Mouse (Mus musculus) kidney, postnatal 0 days (tissue): ENCODE results near the gene Smpdl3a. TPM values are rescaled to one million over a fixed set of nuclear protein-coding genes. Genes with fewer than 3 reads are reported as not detected.

ENCODE experiments used
- ATAC-seq: fragments of 200-750 bp; cut with Nextera tagmentation; replicated peaks from 2 replicates; pipeline ENCODE4 v1.8.0; 2017; ENCODE audit warnings: low read depth, moderate number of reproducible peaks, moderate TSS enrichment, moderate library complexity; ENCODE audit not compliant: low FRiP score
- DNase-seq: peaks from one replicate; pipeline ENCODE4 v3.0.0-alpha.2; 2016; ENCODE audit warnings: low spot score
- H3K27ac ChIP-seq: fragments of 300-500 bp; sonication (generic); 2 replicates; pipeline ENCODE4 v1.5.1; 2014; ENCODE audit warnings: mild to moderate bottlenecking
- H3K27me3 ChIP-seq: fragments of 300-500 bp; sonication (generic); 2 replicates; pipeline ENCODE4 v1.6.1; 2014; ENCODE audit warnings: low read length, mixed read lengths; ENCODE audit not compliant: insufficient read depth
- H3K36me3 ChIP-seq: fragments of 300-500 bp; sonication (generic); 2 replicates; pipeline ENCODE4 v1.6.1; 2014; ENCODE audit warnings: low read length, mixed read lengths; ENCODE audit not compliant: insufficient read depth
- H3K4me1 ChIP-seq: fragments of 300-500 bp; sonication (generic); replicated peaks from 2 replicates; pipeline ENCODE4 v1.6.1; 2014; ENCODE audit warnings: antibody characterized with exemption, low read length, mixed read lengths; ENCODE audit not compliant: insufficient read depth
- H3K4me2 ChIP-seq: fragments of 300-500 bp; sonication (generic); 2 replicates; pipeline ENCODE4 v1.6.1; 2014; ENCODE audit warnings: mild to moderate bottlenecking, low read length, moderate library complexity, mixed read lengths
- H3K4me3 ChIP-seq: fragments of 300-500 bp; sonication (generic); replicated peaks from 2 replicates; pipeline ENCODE4 v1.5.1; 2014; ENCODE audit warnings: low read depth, low read length
- H3K9ac ChIP-seq: fragments of 300-500 bp; sonication (generic); 2 replicates; pipeline ENCODE4 v1.6.1; 2014; ENCODE audit warnings: low read depth, low read length
- H3K9me3 ChIP-seq: fragments of 300-500 bp; sonication (generic); replicated peaks from 2 replicates; pipeline ENCODE4 v1.6.1; 2016; ENCODE audit warnings: low read length, inconsistent platforms, mixed read lengths
- CTCF ChIP-seq: IDR thresholded peaks from 2 replicates; pipeline ENCODE4 v1.5.1; 2016; ENCODE audit warnings: antibody characterized with exemption, low read depth, mild to moderate bottlenecking, moderate library complexity
- whole genome bisulfite sequencing: fragments of 180-500 bp; shearing (Covaris S2); extraction: QIAGEN DNeasy Blood & Tissue Kit; methylation state at CpG from one replicate; pipeline ENCODE4 v1.1.7; 2014; 5-methylcytosine and 5-hydroxymethylcytosine counted together
- polyA plus RNA-seq: library from polyadenylated mRNA; unstranded; fragments of >200 nt; fragmentation: Nextera tagmentation; extraction: Ambion mirVana; gene quantifications from 2 replicates; pipeline ENCODE4 v1.2.1, GENCODE M21; 2015

Gene Smpdl3a
- polyA plus RNA-seq, 1 experiment from 2014 or later: 77.2 TPM

- DNase-seq: no peak
- H3K9me3 ChIP-seq: no peaks in the 10 kb centered on the region
- WGBS: 88% methylated on average over 2 of the region's 2 CpGs
These were observed 20.2 kb downstream of the Smpdl3a start for GRCm38 (mm10) chr10:57814295-57814694.

GRCm38 (mm10) chr10:57815869-57816268 is 21.7 kb downstream of the Smpdl3a start:
- Histone ChIP-seq H3K36me3 (no peaks in the 10 kb centered on the region), H3K27ac (no peak overlapping the region), H3K4me1 (no peaks in the 10 kb centered on the region), H3K9ac (no peak overlapping the region), H3K4me3 (no peak overlapping the region), H3K9me3 (no peaks in the 10 kb centered on the region), H3K4me2 (no peak overlapping the region), H3K27me3 (no peaks in the 10 kb centered on the region)
- ATAC-seq (no peak), DNase-seq (no peak)
- TF ChIP-seq CTCF: no peak
- 81% methylated on average over 6 of the region's 6 CpGs for WGBS

More at GRCm38 (mm10) chr10:57814295-57814694, 20.2 kb downstream of the Smpdl3a start:
- no peak overlapping the region for H3K4me2 ChIP-seq
- no peak overlapping the region for H3K27ac ChIP-seq
- ATAC-seq: no peak
- TF ChIP-seq CTCF: no peak
- H3K4me1 ChIP-seq: no peaks in the 10 kb centered on the region
- H3K9ac ChIP-seq: no peak overlapping the region
- no peaks in the 10 kb centered on the region for H3K27me3 ChIP-seq
- no peaks in the 10 kb centered on the region for H3K36me3 ChIP-seq
- H3K4me3 ChIP-seq: no peak overlapping the region

GRCm38 (mm10) chr10:57819209-57819608 is 25.1 kb downstream of the Smpdl3a start:
- no peak overlapping the region for H3K4me3 ChIP-seq
- no peak for ATAC-seq
- no peaks in the 10 kb centered on the region for H3K4me1 ChIP-seq
- no peak overlapping the region for H3K4me2 ChIP-seq
- H3K36me3 ChIP-seq: no peaks in the 10 kb centered on the region
- TF ChIP-seq CTCF: no peak
- H3K9me3 ChIP-seq: no peaks in the 10 kb centered on the region
- no peak overlapping the region for H3K9ac ChIP-seq
- H3K27me3 ChIP-seq: no peaks in the 10 kb centered on the region
- no peak for DNase-seq
- 93% methylated on average over 2 of the region's 2 CpGs for WGBS
- no peak overlapping the region for H3K27ac ChIP-seq

GRCm38 (mm10) chr10:57822473-57822872 is 28.3 kb downstream of the Smpdl3a start:
- H3K4me1 ChIP-seq: no peaks in the 10 kb centered on the region
- H3K27me3 ChIP-seq: no peaks in the 10 kb centered on the region
- TF ChIP-seq CTCF: no peak
- no peak overlapping the region for H3K4me3 ChIP-seq
- no peak for ATAC-seq
- no peaks in the 10 kb centered on the region for H3K36me3 ChIP-seq
- 40% methylated on average over 3 of the region's 3 CpGs for WGBS
- no peak overlapping the region for H3K9ac ChIP-seq
- no peak overlapping the region for H3K4me2 ChIP-seq
- no peak overlapping the region for H3K27ac ChIP-seq
- no peaks in the 10 kb centered on the region for H3K9me3 ChIP-seq
- DNase-seq: no peak

- no peak for TF ChIP-seq CTCF
- no peak for DNase-seq
- 72% methylated on average over 5 of the region's 5 CpGs for WGBS
These were observed 34.5 kb downstream of the Smpdl3a start for GRCm38 (mm10) chr10:57828649-57829048.

GRCm38 (mm10) chr10:57829621-57830020 is 35.5 kb downstream of the Smpdl3a start:
- Histone ChIP-seq H3K27ac (no peak overlapping the region), H3K9ac (no peak overlapping the region), H3K27me3 (no peaks in the 10 kb centered on the region), H3K4me1 (no peaks in the 10 kb centered on the region), H3K36me3 (no peaks in the 10 kb centered on the region), H3K9me3 (no peaks in the 10 kb centered on the region), H3K4me3 (no peak overlapping the region), H3K4me2 (no peak overlapping the region)
- TF ChIP-seq CTCF: no peak
- DNase-seq (no peak), ATAC-seq (no peak)
- 62% methylated on average over 3 of the region's 3 CpGs for WGBS

More at GRCm38 (mm10) chr10:57828649-57829048, 34.5 kb downstream of the Smpdl3a start:
- no peak overlapping the region for H3K27ac ChIP-seq
- H3K4me2 ChIP-seq: no peak overlapping the region
- no peak overlapping the region for H3K4me3 ChIP-seq
- no peaks in the 10 kb centered on the region for H3K4me1 ChIP-seq
- H3K36me3 ChIP-seq: no peaks in the 10 kb centered on the region
- no peaks in the 10 kb centered on the region for H3K9me3 ChIP-seq
- H3K9ac ChIP-seq: no peak overlapping the region
- ATAC-seq: no peak
- no peaks in the 10 kb centered on the region for H3K27me3 ChIP-seq

- H3K4me2 ChIP-seq: no peak overlapping the region
- no peaks in the 10 kb centered on the region for H3K27me3 ChIP-seq
- no peaks in the 10 kb centered on the region for H3K36me3 ChIP-seq
- no peak overlapping the region for H3K4me3 ChIP-seq
- no peak overlapping the region for H3K27ac ChIP-seq
- no peaks in the 10 kb centered on the region for H3K4me1 ChIP-seq
- no peak for TF ChIP-seq CTCF
- ATAC-seq (no peak), DNase-seq (no peak)
- WGBS: 97% methylated on average over 1 of the region's 1 CpGs
- no peaks in the 10 kb centered on the region for H3K9me3 ChIP-seq
- H3K9ac ChIP-seq: no peak overlapping the region
These were observed 41.0 kb downstream of the Smpdl3a start for GRCm38 (mm10) chr10:57835094-57835493.
